Mouse (Mus musculus) left cerebral cortex, postnatal 36 days (tissue): Measurements from ENCODE around the gene Ndufs7. TPM values are rescaled to one million over a fixed set of nuclear protein-coding genes. Genes with fewer than 3 reads are reported as not detected.
"Not testable (repeated sequence)": the region's sequence is repeated elsewhere in the genome, so short reads cannot be mapped to it uniquely, and the experiment has no call there.

ENCODE experiments used
- DNase-seq, 2 experiments: peaks; one replicate each; pipeline ENCODE4 v3.0.0; 2021 to 2022; ENCODE audit warnings: low spot score in 2 of 2, mixed read lengths in 1 of 2
- intact Hi-C: fragments of 180-260 bp; cut with DNase I; formaldehyde crosslinking; loops from one replicate; pipeline ENCODE4 v1.15.1; 2025
- total RNA-seq, 2 experiments: library from RNA; stranded (reverse); gene quantifications; 2 replicates each; pipeline ENCODE4 v1.2.3; 2021

Gene Ndufs7
- total RNA-seq = 100 to 1,000 TPM; 185 to 213 TPM

DNA sequence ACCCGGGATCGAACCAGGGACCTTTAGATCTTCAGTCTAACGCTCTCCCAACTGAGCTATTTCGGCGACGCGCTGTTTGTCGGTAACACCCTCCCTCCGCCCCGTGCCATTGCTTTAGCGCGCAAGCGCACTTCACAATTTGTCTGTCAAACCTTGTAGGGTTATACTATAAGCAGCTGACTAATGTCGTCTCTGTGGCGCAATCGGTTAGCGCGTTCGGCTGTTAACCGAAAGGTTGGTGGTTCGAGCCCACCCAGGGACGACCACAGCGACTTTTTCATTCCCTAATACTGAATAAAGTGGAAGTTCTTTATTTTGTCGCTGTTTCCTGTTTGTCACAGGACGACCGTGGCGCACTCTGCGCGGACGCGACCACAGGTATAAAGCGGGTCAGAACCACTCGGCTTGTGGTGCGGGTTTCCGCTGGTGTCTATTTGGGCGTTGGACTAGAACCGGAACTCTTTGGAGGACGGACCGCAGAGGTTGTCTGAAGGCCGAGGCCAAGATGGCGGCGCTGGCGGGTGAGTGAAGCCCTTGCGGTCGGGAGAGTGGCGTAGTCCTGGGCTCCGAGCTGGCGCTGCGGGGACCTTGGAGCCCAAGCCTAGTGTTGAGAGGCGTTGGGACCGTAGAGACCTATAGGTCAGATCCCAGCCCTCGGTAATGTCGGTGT lies at the start of gene Ndufs7:
Gene Ndufs7, plus strand, starts transcription at position 151 of the 670 bp plus-strand sequence.
- intact Hi-C loops = no loop called here
- DNase-seq = peak; percentile 94 to 97

DNA sequence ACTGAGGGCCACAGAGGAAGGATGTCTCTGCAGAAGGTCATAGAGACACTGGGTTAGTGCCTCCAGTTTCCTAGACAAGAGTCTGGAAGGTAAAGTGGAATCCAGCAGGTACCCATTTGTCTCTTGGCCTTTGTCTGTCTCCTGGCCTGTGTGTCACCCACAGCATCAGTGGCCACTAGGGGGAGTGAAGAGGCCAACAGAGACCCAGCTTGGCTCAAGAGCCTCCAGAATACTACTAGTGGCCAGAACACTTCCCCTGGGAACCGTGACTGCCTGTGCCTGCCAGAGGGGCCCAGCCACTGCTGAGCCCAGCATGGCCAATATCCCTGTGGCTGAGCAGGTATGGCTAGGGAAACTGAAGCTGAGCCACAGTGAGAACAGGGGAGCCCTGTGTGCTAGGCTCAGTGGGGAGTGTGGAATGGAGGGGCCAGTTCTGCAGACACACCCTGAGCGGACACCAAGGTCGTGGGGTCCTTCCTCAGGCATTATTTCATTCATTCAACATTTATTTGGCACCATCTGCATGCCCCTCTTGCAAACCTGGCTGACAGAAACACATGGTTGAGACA lies 49.4 kb upstream of the Ndufs7 start:
- peak in 1 of 2 experiments; percentile 59 for DNase-seq
- intact Hi-C loops = no loop called here

DNA sequence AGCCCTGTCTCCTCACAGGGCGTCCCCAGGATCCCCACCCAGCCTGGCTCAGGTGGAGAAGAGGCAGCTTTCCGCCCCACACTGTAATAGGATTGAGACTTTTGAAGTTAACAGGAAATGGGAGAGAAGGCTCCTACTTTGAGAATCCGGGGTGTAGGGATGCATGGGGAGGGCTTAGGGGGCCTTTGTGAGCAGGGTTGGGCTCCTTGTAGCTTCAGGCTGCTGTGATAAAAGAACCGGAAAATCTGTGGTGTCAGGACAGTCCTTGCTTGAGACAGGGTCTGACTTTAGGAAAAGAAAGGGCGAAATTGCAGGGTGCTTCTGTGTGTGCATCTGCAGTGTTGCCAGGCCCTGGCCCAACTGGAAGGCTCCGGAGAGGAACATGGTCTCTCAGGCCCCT lies 48.4 kb upstream of the Ndufs7 start:
- no peak for DNase-seq
- intact Hi-C loops = no loop called here

DNA sequence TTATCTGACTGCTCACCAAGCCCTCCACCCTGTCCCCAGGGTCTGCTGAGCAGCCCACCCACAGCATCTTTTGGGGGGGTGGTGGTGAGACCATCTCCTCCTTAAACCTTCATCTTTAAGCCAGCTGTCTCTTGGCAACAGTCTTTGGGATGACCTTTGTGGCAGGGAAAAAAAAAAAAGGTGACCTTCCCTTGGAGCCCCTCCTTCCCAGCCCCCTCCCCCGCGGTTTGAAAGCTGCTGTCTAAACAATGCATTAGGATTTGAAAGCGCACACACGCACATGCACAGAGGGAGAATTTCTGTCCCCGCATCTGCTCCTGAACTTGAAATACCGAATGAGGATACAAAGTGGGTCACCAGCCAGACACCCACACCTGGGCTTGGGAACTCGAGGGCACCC lies 44.9 kb upstream of the Ndufs7 start:
- intact Hi-C loops = no loop called here
- DNase-seq = no peak

DNA sequence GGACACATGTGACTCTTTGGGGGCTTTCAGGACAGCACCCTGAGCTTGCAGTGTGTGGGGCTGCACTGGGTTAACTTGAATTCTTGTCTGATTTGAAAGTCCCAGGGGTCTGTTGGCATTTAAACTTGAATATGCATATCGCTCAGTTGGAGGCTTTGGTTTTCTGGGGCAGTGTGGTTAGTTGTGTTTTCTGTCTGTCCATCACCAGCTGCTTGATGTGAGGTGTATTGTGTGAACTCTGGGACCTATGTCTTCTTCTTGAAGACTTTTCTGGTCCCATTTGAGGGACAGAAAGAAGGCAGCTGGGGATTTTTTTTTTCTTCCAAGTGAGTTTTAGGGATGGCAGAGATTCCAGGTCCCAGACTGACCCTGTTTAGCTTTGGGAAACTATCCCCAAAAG lies 41.7 kb upstream of the Ndufs7 start:
- intact Hi-C loops = no loop called here
- no peak for DNase-seq

DNA sequence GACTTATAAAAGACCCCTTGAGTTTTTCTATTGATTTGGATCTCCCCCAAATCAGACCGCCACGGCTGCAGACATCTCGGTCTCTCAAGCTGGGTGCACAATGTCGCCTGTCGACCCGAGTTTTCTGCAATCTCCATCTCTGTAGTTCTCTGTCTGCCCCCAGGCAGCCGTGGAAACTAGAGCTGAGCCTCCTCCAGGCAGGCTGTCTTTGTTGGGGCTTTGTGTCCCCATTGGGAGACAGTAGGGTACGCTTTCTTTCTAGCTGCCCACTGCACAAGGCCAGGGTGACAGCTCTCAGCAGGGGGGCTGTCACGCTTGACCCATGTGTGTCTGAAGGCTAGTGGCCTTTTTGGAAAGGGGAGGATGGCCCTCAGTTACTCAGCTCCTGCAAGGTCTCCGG lies 41.2 kb upstream of the Ndufs7 start:
- intact Hi-C loops = no loop called here

DNA sequence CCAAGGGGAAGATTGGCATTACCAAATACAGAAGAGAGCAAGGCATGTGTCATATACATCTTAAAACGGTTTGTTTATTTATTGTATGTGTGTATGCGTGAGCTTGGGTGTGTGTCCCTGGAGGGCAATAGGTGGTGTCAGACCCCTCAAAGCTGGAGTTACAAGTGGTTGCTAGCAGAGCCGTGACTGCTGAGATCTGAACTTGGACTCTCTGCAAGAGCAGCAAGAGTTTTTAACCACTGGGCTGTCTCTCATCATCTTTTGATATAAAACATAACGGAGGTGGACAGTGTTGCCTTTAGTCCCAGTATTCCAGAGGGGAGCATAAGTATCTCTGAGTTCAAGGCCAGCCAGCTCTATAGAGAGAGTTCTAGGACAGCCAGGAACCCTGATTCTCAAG lies 40.7 kb upstream of the Ndufs7 start:
- intact Hi-C loops = no loop called here
- DNase-seq = no peak

More for the DNA sequence above, 41.2 kb upstream of the Ndufs7 start:
- DNase-seq = no peak

DNA sequence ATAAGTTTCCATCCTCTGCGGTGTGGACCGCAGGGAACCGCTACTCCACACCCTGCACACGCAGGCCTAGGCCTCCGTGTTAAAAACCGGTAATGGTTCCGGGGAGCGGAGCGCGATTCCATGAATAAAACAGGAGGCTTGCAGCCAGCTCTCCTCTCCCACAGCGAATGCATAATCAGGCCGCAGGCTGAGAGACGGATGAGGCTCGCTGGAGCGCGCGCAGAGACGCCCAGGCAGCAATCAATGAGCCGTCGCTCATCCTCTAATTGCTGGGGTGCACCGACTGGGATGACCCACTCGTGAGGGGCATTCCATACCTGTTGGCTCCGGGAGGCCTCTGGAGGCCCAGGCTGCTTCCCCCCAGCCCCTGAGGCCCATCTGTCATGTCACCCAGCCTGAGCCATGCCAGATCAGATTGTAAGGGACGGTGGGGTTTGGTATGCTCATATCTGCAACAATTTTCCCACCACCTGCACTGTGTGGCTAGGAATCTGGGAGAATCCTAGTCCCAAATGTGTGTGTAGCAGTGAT lies 40.0 kb upstream of the Ndufs7 start:
- intact Hi-C loops = no loop called here

DNA sequence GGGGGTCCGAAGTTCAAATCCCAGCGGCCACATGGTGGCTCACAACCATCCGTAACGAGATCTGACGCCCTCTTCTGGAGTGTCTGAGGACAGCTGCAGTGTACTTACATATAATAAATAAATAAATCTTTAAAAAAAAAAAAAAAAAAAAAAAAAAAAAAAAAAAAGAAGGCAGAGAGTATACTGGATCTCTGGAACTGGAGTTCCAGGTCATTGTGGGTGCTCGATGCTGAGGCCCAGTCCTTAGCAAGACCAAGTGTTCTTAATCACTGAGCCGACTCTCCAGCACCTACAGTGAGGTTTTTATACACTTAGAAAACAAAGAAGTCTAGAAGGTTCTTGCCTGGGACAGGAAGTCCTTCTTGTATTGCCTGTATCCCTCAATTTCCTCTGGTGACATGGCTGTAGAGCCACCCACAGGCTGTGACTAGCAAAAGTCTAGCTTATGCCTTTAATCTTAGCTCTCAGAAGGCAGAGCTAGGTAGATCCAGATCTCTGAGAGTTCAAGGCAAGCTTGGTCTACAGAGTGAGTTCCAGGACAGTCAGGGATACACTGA lies 37.3 kb upstream of the Ndufs7 start:
- intact Hi-C loops = not testable (repeated sequence)

More for the DNA sequence above, 40.0 kb upstream of the Ndufs7 start:
- peak; percentile 28 to 45 for DNase-seq

DNA sequence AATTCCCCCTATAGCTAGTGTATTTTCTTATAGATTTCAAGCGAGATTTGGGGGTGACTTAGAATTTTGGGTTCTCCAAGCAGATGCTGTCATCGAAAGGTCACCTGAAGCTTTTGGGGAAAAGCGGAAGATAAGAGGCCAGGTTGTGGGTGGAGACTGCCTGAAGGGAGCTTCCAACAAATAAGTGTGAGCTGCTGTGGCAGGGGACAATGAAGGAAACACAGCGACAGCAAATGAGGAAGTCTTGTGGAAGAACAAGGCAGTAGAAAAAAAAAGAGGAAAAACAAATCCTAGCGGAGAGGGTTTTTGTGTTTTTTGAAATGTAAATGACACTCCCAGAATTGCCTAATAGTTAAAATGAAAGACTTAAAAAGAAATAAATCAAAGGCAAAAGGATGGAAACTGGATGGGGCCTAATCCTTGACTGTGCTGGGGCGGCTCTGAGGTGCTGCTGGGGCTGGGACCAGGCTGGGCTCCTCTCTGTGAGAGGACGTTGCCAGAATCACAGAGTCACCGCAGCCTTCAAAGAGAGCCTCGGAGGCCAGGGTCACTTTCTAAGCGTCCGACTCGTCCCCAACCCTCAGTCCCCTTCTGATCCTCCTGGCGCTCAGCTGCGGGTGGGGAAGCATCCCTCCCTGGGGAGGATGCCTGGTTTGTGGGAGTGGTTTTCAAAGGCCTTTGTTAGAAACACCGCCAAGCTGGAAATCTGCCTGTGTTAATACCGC lies 33.7 kb upstream of the Ndufs7 start:
- no peak for DNase-seq
- intact Hi-C loops = no loop called here

More for the DNA sequence above, 37.3 kb upstream of the Ndufs7 start:
- DNase-seq = not testable (repeated sequence)

DNA sequence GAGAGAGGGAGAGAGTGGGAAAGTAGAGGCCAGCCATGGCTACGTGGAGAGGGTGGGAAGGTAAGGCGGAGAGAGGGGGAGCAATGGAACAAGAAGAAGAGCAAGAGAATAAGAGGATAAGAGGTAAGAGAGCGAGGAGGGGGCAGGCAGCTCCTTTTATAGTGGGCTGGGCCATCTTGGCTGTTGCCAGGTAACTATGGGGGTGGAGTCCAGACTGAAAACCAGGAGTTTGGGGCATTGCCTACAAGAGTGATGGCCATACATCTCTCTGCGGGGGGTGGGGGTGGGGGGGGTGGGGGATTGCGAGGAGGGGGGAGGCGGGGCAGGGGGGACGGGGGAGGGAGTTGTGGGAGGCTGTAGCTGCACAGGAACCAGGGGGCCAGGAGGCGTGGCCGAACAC lies 28.2 kb upstream of the Ndufs7 start:
- no peak for DNase-seq
- intact Hi-C loops = no loop called here

DNA sequence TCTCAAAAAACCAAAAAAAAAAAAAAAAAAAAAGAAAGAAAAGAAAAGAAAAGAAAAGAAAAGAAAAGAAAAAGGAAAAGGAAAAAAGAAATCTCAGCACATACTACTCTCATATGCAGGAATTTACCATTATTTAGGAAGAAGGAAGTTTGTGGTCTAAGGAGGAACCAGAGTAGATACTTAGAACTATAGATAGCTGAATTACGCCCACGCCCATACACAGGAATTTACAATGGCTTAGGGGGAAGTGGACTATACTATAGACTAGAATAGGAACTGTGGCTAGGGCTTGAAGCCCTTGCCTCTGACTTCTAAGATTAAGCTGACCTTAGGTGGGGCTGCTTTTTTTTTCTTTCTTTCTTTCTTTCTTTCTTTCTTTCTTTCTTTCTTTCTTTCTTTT lies 25.8 kb upstream of the Ndufs7 start:
- DNase-seq, intact Hi-C loops: not testable (repeated sequence)

DNA sequence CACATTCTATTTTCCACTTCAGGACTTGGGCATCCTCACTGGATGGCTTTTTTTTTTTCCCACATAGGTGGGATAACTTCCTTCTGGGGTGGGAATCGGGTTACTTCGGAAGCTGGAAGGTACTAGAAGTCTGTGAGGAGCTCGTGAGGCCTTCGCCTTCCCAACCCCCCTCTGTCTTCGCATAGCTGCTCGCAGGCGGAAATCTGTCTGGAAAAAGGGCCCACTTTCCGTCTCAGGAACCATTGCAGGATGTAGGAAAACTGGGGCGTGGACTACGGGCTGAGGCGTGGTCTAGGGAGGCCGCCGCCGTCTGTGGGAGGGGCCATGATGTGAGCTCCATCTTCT lies 22.9 kb upstream of the Ndufs7 start:
- no peak for DNase-seq
- intact Hi-C loops = no loop called here

DNA sequence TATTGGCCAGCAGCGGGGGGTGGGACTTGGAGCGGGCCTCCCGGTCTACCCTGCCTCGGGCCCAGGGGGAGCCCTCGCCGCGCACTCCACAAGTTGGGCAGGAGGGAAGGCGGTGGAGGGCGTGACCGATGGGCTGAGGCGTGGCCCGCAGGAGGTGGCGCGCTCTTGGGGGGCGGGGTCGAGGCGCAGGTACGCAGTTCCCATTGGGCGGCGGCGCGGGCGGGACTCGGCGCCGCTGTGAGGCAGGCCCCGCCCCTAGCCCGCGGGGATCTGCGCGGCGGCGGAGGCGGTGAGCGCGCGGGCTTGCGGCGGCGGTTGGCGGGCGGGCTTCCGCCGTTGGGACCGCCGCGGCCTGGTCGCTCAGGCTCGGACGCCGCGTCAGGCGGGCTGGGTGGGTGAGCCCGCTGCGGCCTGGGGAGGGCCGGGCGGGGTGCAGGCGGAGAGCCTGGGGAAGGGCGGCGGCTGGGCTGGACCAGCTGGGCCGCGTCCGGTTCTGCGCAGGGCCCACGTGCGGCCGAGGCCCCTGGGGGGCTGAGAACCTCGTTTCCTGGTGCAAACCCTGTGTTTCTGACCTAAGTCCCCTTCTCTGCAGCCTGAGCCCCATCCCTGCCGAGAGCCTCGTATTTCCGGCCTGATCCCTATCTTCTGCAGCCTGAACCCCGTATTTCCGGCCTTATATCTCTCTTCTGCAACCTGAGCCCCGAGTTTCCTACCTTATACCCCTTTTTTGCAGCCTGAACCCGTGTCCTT lies 22.3 kb upstream of the Ndufs7 start, which contains the start of gene Mum1:
Gene Mum1, plus strand, starts transcription at position 19 of the 750 bp plus-strand sequence.
- intact Hi-C loops = no loop called here
- peak; percentile 98 to 99 for DNase-seq

DNA sequence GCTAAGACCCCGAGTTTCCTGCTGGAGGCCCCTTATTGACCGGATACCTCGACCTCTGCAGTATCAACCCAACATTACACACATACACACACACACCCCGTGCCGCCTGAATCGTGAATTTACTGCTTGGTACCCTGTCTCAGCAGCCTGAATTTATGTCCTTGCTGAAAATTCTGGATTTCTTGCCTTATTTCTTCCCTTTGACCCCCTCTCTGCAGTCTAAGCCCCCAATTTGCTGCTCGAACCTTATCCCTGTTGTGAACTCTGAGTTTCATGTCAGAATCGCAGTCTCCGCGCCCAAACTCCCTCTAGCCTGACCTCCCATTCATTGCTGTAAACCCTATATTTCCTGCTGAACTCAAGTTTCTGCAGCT lies 21.8 kb upstream of the Ndufs7 start:
- intact Hi-C loops = no loop called here
- DNase-seq = no peak

DNA sequence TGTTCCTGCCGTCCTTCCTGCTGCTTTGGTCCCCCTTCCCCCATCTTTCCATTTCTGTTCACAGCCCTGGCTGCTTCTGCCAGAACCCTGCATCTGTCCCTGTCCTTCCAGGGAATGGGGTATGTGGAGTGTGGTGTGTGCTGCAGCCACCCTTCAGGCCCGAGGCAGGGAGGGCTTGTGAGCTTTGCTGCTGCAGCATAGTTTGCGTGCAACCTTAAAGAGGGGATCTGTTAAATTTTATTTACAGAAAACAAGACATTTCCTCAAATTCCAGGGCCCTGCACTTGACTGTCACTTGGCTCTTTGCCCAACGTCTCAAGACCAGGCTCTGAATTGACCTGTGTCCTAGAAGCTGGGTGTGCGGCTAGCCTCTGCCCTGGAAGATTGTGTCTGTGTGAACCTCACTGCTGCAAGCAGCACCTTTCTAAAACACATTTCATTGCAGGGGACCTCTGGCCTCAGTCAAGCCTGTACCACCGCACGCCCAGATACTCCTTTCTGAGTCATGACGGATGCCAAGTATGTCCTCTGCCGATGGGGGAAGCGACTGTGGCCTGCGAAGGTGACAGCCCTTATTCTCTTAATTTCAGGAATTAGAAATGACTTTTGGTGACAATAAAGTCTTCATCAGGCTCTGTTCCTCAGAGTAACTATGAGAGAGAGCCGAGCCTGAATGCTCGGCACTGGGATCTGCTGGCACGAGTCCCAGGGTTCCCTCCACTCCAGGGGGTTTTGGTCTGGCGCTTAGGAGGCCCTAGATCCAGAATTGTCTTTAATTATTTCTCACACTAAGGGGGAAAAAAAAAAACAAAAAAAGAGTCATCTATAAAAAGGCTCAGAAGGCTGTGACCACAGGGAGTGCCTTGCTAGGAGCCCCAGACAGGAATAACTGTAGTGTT lies 20.8 kb upstream of the Ndufs7 start:
- DNase-seq = no peak
- intact Hi-C loops = no loop called here

DNA sequence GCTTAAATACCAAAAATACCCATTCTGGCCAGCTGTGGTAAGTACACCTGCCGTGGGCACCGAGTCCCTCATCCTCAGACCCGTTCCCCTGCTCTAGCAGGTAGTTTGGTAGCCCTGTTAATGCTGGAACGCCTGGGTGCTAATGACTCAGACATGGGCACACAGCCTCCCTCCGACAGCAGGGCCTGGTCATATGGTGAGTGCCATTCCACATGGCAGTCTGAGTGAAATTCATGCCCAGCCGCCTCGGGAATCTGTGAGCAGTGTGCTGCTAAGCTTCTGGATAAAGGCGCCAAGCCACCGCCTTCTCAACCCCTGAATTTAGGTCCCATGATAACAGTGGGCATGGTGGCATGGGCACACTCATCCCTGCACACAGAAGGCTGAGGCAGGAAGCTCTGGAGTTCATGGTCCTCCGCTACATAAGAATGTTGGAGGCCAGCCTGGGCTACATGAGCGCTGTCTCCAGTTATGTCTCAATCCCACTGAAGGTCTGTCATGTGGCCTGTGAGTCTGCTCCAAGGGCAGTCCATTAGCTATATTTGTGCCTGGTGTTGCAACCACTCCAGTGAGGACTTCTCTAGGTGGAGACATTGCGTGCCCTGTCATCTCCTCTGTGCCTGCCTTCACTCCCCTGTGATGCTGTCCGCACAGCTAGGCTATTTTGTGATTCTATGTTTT lies 12.6 kb upstream of the Ndufs7 start:
- intact Hi-C loops = no loop called here
- no peak for DNase-seq

DNA sequence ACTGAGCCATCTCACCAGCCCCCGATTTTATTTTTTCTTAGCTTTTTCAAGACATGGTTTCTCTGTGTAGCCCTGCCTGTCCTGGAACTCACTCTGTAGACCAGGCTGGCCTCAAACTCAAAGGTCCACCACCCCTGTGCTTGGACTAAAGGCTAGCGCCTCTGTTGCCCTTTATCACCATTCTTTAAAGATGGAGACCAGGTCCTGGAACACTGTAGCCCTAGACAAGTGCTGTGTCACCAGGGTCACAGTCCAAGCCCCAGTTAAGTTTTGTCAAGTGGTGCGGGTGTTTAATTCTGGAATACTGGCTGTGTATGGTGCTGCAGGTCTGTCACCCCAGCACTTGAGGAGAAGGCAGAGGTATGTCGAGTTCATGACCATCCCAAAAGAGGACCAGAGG lies 11.9 kb upstream of the Ndufs7 start:
- DNase-seq = no peak
- intact Hi-C loops = no loop called here
